Mouse (Mus musculus) kidney, postnatal 36 days (tissue): ENCODE results near the gene Fam129a.

ENCODE experiments used
- DNase-seq, 2 experiments: peaks; one replicate each; pipeline ENCODE4 v3.0.0; 2021 to 2022; ENCODE audit warnings: mixed read lengths in 2 of 2

The Fam129a gene

DNA sequence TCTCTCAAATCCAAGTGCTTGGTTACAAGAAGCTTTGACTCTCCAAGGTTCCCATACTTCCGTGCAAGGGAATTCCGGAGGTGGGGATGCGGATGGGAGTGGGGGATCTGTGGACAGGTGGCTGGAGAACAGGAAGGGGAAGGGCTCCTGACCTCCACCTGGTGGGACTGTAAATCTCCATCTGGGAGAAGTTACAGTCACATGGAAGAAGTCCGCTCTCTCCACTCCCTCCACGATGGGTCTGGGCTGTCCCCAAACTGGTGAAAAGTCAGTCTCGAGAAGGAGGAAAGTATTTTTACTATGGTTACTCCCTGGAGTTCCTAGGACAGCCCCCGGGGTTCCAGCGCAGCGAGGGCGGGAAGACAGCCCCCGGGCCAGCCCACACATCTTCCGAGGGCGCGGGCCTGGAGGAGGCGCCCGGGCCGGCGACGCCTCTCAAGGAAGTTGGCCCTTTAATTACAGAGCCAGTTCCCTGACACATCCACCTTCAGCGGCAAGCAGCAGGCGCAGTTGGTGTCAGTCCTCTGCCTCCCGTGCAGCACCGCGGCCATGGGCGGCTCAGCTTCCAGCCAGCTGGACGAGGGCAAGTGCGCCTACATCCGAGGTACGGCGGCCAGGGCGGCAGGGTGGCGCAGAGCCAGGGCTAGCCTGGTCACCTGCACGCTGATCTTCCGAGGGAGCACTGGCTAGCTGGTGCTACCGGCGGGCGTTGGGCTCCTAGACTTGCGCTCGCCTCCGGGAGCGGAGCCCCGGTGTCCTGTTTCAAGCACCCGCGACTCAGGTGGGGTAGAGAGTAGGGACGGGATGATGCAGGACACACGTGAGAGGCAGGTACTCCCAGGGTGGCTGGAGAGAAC is at the start of gene Fam129a:
Gene Fam129a, plus strand, starts transcription at position 206 of the 857 bp plus-strand sequence.
- DNase-seq: peak; percentile 43 to 60

GRCm38 (mm10) chr1:151526701-151527100 is 44.3 kb upstream of the Fam129a start:
- no peak for DNase-seq

DNA sequence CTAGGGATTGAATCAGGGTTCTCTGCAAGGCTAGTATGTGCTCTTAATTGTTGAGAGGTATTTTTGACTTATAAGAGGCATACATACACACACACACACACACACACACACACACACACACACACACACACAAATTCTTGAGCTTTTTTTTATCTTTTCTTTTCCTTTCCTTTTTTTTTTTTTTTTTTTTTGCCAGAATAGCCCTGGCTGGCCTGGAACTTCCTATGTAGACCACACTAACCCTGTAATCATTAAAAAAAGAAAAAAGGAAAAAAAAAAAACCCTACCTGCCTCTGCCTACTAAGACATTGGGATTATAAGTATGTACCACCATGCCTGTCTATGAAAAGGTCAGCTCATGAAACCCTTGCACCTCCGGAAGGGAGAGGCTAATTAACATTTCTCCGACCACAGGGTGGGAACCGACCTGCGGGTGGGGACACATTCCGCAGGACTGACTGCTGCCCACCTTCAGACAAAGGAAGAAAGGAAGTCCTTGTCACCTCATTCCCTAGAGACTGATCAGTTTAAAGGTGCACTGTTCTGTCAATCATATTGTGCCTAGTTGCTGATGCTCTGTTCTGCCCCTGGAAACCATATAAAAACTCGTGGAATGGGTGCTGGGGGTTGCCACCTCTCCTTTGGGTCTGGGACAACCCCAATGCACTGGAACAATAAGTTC is 27.0 kb upstream of the Fam129a start:
- no peak for DNase-seq

GRCm38 (mm10) chr1:151544581-151544980 is 26.4 kb upstream of the Fam129a start:
- no peak for DNase-seq

DNA sequence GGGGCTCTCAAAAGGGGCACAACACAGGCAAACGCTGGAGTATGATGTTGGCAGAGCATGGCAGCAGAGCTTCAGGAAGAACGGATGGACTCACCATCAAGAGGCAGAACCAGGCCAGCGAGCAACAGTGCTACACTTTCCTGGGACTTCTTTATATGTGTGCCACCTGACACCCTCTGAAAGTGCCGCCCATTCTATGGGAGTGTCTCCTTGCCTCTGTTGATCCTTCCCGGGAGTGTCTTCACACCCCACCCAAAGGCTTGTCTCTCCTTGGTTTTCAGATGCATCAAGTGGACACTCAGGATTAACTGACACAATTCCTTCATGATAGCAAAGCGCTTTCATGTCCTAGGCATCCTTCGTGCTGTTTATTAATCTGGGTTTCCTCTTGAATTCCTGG is 25.4 kb upstream of the Fam129a start:
- DNase-seq: no peak

- DNase-seq: peak; percentile 47
Measured at GRCm38 (mm10) chr1:151548896-151549610, 21.9 kb upstream of the Fam129a start.

GRCm38 (mm10) chr1:151549794-151550193 is 21.2 kb upstream of the Fam129a start:
- no peak for DNase-seq

DNA sequence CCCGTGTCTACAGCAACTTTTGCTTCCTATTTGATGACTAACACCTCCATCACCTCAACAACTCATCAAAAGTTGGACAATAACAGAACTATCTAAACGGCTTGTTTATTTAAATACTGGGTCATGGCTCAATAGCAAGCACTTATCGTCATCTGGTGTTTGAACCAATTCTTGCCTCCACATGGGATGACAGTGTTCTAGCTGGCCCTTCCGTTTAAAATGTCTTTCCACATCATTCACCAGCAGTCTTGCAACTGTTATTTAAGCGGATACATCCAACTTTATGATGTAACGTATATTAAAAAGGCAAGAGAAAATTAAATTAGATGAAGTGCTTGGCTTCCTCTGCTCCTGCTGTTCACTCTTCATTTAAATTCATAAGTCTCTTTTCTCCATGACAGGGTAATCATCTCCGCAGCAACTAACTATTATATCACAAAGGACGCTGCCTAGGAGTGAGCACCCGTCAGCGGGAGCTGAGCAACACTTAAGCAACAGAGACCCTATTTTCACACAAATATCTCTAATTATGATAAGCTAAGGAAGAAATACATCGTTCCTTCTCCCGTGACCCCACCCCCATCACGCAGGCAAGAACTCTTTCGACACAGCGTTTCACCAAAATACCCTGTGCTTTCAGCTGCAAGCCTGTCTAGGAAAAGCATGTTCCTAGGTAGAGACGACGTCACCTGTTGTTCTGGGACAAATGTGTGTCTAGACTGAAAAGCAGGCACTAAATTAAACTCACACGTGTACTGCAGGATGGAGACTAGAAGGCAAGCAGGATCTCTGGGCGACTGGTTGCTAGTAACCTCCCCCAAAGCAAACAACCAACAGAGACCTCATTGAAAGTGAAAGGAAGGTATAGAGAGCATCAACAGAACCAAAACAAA is 20.2 kb upstream of the Fam129a start:
- no peak for DNase-seq

DNA sequence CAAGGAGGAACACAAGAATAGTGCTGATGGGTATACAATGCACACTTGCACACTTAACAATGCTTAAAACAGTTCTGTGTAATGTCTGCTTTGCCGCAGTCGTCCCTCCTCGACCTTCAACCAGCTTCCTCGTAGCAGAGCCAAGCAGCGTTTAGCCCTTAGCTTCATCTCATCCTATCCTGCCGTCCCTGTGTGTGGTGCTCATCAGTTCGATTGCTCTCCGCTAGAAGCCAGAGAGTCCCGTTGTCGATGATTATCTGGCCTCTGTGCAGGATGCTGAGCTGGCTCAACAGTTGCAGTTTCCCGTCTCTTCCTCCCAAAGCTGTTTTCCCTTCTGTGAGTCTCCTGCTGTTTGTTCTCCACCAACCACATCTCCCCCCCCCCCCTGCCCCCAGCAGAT is 10.4 kb upstream of the Fam129a start:
- DNase-seq: no peak

DNA sequence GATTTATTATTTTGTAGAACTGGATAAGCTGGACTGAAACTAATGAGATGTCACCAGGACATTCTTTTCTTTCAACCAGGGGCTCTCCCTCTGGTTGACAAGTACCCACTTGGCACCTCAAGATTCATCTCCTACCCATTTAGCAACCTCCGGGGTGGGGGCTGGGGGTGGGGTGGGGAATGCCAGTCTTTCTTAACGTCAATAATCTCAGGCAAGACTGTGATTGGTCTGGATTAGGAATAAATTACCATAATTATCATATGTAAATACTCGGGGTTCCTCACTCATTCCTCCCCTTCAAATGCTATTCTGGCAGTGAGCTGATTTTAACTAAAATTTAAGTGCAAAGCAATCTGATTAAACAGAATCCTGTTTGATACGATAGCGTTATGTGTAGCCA is 7.6 kb upstream of the Fam129a start:
- DNase-seq: no peak

GRCm38 (mm10) chr1:151563893-151564292 is 7.1 kb upstream of the Fam129a start:
- no peak for DNase-seq

DNA sequence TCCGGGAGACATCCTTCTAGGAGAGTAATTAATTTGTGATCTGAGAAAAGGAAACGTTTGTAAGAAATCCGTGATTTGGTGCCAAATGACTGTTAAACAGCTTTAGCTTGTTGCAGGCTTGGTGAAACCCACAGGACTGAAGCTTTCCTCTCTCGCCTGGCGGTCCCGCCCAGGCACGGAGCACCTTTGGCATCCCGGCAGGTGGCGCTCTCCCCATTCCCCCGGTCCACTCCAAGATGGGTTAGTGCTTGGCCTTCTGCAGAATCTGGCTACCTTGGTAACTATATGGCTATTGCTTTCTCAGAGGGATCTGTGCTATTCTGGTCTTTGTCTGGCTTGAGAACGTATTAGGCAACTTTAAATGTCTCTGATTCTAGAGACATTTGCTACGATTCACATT is 6.6 kb upstream of the Fam129a start:
- DNase-seq: peak; percentile 80 to 93

- DNase-seq: no peak
Measured at GRCm38 (mm10) chr1:151568682-151569081, 2.3 kb upstream of the Fam129a start.

DNA sequence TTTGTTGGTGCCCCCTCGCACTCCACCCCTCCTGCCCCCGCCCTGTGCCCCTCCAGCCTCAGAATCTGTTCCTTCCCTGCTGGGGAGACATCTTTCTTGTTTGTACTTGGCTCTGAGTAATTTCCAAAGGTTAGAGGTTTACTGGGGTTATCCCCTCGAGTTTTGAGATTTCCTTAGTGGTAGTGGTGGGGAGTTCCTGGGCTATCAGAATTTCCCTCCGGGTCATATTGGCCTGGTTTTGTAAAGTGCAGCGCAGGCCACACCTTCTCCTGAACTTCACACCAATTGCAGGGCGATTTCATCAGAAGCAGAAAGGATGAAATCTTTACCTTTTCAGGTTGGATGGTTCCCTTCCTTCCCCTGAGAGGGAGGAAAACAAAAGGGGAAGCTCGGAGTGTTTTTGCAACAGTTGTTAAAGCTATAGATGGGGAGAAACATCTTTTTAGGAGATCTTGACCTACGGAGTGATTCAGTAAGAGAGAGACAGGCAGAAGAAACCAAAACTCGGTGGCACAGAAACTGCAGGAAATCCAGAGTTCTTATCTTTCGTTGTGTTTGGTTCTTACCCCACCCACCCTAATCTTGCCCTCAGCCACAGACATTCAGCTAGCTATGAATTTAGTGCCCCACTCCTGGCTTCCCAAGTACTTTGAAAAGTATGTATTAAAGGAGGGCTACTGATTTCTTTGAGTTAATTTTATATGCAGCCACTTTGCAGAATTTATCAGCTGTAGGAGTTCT is 1.0 kb downstream of the Fam129a start:
- DNase-seq: no peak

- no peak for DNase-seq
Measured at GRCm38 (mm10) chr1:151572601-151573320, 1.8 kb downstream of the Fam129a start.

DNA sequence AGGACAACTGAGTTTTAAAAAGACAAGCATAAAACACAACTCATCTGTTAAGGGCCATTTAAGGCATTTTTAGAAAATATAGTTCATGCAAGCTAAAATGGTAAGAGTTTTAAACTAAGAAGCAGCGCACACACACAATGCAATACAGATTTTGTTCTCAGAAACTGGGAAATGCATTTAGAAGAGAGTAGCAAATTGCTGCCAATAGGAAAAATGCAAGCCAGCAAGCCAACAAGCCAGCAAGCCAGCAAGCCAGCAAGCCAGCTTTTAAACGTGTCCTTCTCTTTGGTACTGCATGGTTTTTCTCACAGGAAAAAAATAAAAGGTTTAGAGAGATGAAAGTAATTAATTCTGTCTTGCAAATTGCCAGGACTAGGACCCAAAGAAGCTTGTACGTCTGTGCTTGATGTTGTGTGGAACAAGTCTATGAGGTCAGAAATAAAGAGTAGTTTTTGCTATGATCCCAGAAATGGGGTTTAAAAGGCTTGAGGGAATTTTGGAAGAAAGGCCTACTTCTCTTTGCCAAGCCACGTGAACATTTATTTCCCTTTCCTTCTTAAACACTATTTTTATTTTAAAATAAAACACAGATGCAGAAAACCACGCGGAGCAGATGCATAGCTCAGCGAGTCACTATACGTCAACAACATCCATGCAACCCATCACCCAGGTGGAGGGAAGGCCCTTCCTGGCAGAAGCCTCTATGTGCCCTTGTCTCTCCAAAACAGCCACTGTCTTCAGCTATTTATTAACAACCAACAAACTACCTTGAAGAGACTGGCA is 9.4 kb downstream of the Fam129a start:
- DNase-seq: no peak

DNA sequence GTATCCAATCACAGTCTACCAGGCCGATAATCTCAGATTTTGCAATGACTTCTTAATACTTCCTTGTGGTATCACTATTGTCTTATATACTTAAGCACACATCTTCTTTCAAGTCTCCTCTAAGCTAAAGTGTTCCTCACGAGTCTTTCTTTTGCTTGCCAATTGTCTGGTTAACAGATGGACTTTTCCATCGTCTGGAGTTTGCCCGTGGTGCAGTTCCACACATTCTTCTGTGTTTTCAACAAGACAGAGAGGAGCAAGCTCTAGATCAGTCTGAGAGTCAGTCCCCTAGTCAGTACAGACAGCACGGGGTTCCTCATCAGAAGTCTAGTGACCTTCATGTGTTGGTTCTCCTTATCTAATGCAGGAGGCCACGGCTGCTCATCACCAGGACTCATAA is 10.5 kb downstream of the Fam129a start:
- no peak for DNase-seq

DNA sequence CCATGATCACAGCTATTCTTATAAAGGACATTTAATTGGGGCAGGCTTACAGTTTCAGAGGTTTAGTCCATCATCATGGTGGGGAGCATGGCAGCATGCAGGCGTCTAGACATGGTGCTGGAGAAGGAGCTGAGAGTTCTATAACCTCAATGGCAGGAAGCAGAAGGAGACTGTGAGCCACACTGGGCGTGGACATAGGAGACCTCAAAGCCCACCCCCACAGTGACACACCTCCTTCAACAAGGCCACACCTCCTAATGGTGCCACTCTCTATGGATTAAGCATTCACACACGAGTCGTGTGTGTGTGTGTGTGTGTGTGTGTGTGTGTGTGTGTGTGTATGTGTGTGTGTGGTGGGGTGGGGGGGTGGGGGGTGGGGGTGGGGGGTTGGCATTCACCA is 11.0 kb downstream of the Fam129a start:
- DNase-seq: no peak

DNA sequence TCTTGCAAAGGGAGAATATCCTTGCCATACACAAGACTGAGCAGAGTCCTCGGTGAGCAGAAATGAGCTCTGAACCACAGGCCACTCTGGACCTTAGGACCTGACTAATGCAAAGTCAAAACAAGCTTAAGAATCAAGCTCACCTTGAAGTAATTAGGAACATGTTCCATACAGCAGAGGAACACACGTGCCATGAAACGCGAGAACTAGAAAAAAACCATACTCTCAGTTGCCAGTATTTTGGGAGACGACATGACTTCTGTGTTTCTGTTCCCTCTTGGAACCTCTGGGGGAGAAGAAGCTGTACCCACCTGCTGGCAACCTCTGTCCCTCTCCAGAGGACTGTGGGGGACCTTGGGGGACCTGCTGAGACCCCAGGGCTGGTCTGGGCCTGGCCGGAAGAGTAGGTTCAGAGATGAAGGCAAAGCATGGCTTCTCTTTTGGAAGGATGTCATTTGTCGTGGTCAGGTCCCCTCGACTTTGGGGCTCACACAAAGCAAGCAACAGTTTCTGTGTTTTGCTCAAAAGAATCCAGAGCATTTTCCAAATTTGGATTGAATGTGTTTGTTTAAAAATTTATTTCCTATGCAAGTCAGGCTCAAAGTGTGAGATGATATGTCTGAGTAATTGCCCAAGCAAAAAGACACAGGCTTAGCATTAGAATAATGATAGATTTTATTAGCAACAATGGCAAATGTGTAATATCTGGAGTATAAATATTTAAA is 12.6 kb downstream of the Fam129a start:
- no peak for DNase-seq

DNA sequence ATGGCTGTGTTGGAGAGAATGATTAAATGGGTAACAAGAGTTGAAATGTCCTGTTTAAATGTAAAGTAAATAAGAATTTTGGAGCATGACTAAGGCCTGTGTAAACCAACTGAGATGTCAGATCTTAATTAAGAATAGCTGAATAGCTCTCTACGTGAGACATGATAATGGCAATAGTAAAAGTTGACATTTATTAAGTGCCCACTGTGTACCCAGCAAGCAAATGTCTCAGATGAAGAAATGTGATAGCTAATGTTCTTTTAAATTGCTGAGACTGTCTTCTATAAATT is 13.1 kb downstream of the Fam129a start:
- DNase-seq: no peak
